Mouse (Mus musculus) liver, postnatal 0 days (tissue): ENCODE data around the gene Hk3. TPM values are rescaled to one million over a fixed set of nuclear protein-coding genes. Genes with fewer than 3 reads are reported as not detected.

Experiments
- ATAC-seq: fragments of 200-750 bp; cut with Nextera tagmentation; 2 replicates; pipeline ENCODE4 v1.8.0; 2017; ENCODE audit warnings: mild to moderate bottlenecking, moderate library complexity
- DNase-seq: peaks from one replicate; pipeline ENCODE4 v3.0.0-alpha.2; 2016
- H3K27ac ChIP-seq: fragments of 300-500 bp; sonication (generic); 2 replicates; pipeline ENCODE4 v1.5.1; 2014; ENCODE audit warnings: antibody characterized with exemption, moderate library complexity, mild to moderate bottlenecking, low read depth
- H3K27me3 ChIP-seq: fragments of 300-500 bp; sonication (generic); 2 replicates; pipeline ENCODE4 v1.6.1; 2014; ENCODE audit warnings: low read length, control low read depth, mixed read lengths; ENCODE audit not compliant: insufficient read depth
- H3K36me3 ChIP-seq: fragments of 300-500 bp; sonication (generic); replicated peaks from 2 replicates; pipeline ENCODE4 v1.6.1; 2014; ENCODE audit warnings: mild to moderate bottlenecking, control low read depth, low read length, moderate library complexity, mixed read lengths; ENCODE audit not compliant: insufficient read depth
- H3K4me1 ChIP-seq: fragments of 300-500 bp; sonication (generic); 2 replicates; pipeline ENCODE4 v1.6.1; 2014; ENCODE audit warnings: antibody characterized with exemption, mild to moderate bottlenecking, control low read depth; ENCODE audit not compliant: insufficient read depth
- H3K4me2 ChIP-seq: fragments of 300-500 bp; sonication (generic); 2 replicates; pipeline ENCODE4 v1.6.1; 2014; ENCODE audit warnings: low read depth, mild to moderate bottlenecking, low read length, moderate library complexity, mixed read lengths
- H3K4me3 ChIP-seq: fragments of 300-500 bp; sonication (generic); 2 replicates; pipeline ENCODE4 v1.5.1; 2014; ENCODE audit warnings: low read depth, low read length
- H3K9ac ChIP-seq: fragments of 300-500 bp; sonication (generic); replicated peaks from 2 replicates; pipeline ENCODE4 v1.6.1; 2014; ENCODE audit warnings: mild to moderate bottlenecking, moderate library complexity
- H3K9me3 ChIP-seq: fragments of 300-500 bp; sonication (generic); 2 replicates; pipeline ENCODE4 v1.6.1; 2016; ENCODE audit warnings: mild to moderate bottlenecking, control low read depth, low read length, mixed read lengths
- CTCF ChIP-seq: sonication (generic); IDR thresholded peaks from 2 replicates; pipeline ENCODE4 v1.5.1; 2016; ENCODE audit warnings: antibody characterized with exemption, low read depth
- EP300 ChIP-seq: IDR thresholded peaks from 2 replicates; pipeline ENCODE4 v1.6.1; 2016; ENCODE audit warnings: antibody characterized with exemption, low read depth, mild to moderate bottlenecking
- WGBS: fragments of 180-500 bp; shearing (Covaris S2); extraction: QIAGEN DNeasy Blood & Tissue Kit; methylation state at CpG from one replicate; pipeline ENCODE4 v1.1.7; 2014; ENCODE audit not compliant: insufficient replicate concordance; 5-methylcytosine and 5-hydroxymethylcytosine counted together
- polyA plus RNA-seq: library from polyadenylated mRNA; unstranded; fragments of >200 nt; fragmentation: Nextera tagmentation; extraction: Ambion mirVana; gene quantifications from 2 replicates; pipeline ENCODE4 v1.2.1, GENCODE M21; 2015

The Hk3 gene
- polyA plus RNA-seq, 1 experiment from 2014 or later, result 6.5 TPM

- Histone ChIP-seq H3K4me1 (peaks cover 11% of the 10 kb centered on the region), H3K9me3 (no peaks in the 10 kb centered on the region), H3K9ac (no peak overlapping the region), H3K4me2 (peak overlapping the region; percentile 57; the same call in 1 of the 2 replicates), H3K27ac (peak overlapping the region; percentile 51; the same call in 1 of the 2 replicates), H3K27me3 (no peaks in the 10 kb centered on the region), H3K4me3 (no peak overlapping the region), H3K36me3 (no peaks in the 10 kb centered on the region)
- WGBS, result 75% methylated on average over 8 of the region's 8 CpGs
- no peak for DNase-seq
- no peak for ATAC-seq
- TF ChIP-seq EP300, result no peak
- no peak for TF ChIP-seq CTCF
Measured at GRCm38 (mm10) chr13:55017898-55018599, 3.1 kb downstream of the Hk3 start.

DNA sequence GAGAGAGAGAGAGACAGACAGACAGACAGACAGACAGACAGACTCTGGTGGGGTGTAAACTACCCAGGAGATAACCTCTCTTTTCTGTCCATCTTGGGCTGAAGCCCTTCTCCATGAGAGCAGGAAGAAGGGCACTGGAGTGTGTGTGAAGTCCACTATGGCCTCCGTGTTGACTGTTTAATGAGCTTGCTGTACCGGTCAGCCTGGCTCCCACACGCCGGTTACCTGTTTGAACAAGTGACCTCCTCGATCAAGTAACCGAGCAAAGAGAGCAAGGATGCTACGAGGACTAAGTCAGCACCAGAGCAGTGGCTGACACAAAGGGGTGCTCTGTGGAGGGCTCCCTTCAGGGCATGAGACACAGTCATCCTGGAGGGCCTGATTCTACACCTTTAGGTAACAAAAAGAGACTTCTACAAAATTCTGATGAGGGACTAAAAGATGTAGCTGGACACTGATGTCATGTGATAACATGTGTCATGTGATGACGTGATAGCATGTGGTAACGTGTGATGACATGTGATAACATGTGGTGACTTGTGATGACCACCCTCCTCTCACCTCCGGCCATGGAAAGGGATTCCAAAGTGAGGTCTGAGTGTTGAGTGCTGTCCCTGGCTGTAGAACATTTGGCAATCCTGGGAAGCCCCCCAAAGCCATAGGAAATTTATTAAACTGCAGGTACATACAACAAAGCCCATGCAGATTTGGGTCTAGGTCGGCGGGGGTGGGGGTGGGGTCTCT lies 3.9 kb downstream of the Hk3 start:
- WGBS, result 72% methylated on average over 12 of the region's 12 CpGs
- no peaks in the 10 kb centered on the region for H3K36me3 ChIP-seq
- no peak overlapping the region for H3K9ac ChIP-seq
- no peak overlapping the region for H3K4me3 ChIP-seq
- DNase-seq (no peak), ATAC-seq (no peak)
- H3K4me1 ChIP-seq, result peaks cover 4% of the 10 kb centered on the region; the same call in 1 of the 2 replicates
- no peak overlapping the region for H3K27ac ChIP-seq
- H3K4me2 ChIP-seq, result no peak overlapping the region
- H3K9me3 ChIP-seq, result no peaks in the 10 kb centered on the region
- TF ChIP-seq EP300 (no peak), CTCF (no peak)
- no peaks in the 10 kb centered on the region for H3K27me3 ChIP-seq

- no peaks in the 10 kb centered on the region for H3K9me3 ChIP-seq
- DNase-seq, result no peak
- TF ChIP-seq EP300 (no peak), CTCF (no peak)
Measured at GRCm38 (mm10) chr13:55014451-55014850, 6.7 kb downstream of the Hk3 start.

GRCm38 (mm10) chr13:55013702-55014344 lies 7.4 kb downstream of the Hk3 start:
- WGBS, result 38% methylated on average over 9 of the region's 9 CpGs
- H3K27ac ChIP-seq, result no peak overlapping the region
- ATAC-seq (no peak), DNase-seq (no peak)
- H3K9ac ChIP-seq, result no peak overlapping the region
- TF ChIP-seq EP300 (no peak), CTCF (peak; percentile 34)
- no peaks in the 10 kb centered on the region for H3K9me3 ChIP-seq
- no peak overlapping the region for H3K4me3 ChIP-seq
- H3K27me3 ChIP-seq, result no peaks in the 10 kb centered on the region
- no peaks in the 10 kb centered on the region for H3K4me1 ChIP-seq
- H3K4me2 ChIP-seq, result no peak overlapping the region
- no peaks in the 10 kb centered on the region for H3K36me3 ChIP-seq

More at GRCm38 (mm10) chr13:55014451-55014850, 6.7 kb downstream of the Hk3 start:
- no peak for ATAC-seq
- WGBS, result 70% methylated on average over 9 of the region's 9 CpGs
- no peak overlapping the region for H3K27ac ChIP-seq
- H3K9ac ChIP-seq, result no peak overlapping the region
- no peaks in the 10 kb centered on the region for H3K36me3 ChIP-seq
- no peaks in the 10 kb centered on the region for H3K27me3 ChIP-seq
- H3K4me2 ChIP-seq, result no peak overlapping the region
- no peak overlapping the region for H3K4me3 ChIP-seq
- H3K4me1 ChIP-seq, result no peaks in the 10 kb centered on the region

DNA sequence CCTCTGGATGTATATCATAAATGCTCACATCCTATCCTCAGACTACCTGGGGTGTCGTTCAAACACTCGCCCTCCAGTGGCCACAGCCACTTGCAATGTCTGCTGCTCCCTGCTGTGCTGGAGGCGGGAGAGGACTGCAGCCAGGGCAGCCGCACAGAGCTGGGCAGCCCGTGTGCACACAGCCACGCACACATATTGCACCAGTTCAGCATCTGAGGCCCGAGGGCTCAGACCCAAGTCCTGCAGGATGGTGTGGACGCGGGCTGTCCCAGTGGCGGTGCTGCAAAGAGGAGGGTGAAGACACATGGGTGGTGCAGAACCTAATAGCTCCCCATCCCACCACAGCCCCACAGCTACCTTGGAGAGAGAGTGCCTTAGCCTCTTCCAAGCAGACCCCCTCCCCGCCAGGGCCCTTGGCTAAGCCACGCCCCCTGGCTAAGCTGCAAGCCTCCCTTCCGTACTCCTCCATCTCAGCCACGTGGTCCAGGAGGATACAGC lies 9.2 kb downstream of the Hk3 start:
- ATAC-seq (no peak), DNase-seq (no peak)
- 25% methylated on average over 14 of the region's 14 CpGs for WGBS
- Histone ChIP-seq H3K27me3 (no peaks in the 10 kb centered on the region), H3K27ac (no peak overlapping the region), H3K4me3 (no peak overlapping the region), H3K9ac (no peak overlapping the region), H3K4me1 (no peaks in the 10 kb centered on the region), H3K36me3 (no peaks in the 10 kb centered on the region), H3K9me3 (no peaks in the 10 kb centered on the region), H3K4me2 (no peak overlapping the region)
- TF ChIP-seq CTCF (peak; percentile 30), EP300 (no peak)

GRCm38 (mm10) chr13:55011103-55011502 lies 10.1 kb downstream of the Hk3 start:
- no peak overlapping the region for H3K4me3 ChIP-seq
- no peaks in the 10 kb centered on the region for H3K27me3 ChIP-seq
- 87% methylated on average over 15 of the region's 15 CpGs for WGBS
- no peak overlapping the region for H3K9ac ChIP-seq
- H3K36me3 ChIP-seq, result no peaks in the 10 kb centered on the region
- no peaks in the 10 kb centered on the region for H3K9me3 ChIP-seq
- ATAC-seq (no peak), DNase-seq (no peak)
- TF ChIP-seq CTCF, result no peak
- no peak for TF ChIP-seq EP300
- no peaks in the 10 kb centered on the region for H3K4me1 ChIP-seq
- H3K4me2 ChIP-seq, result no peak overlapping the region
- no peak overlapping the region for H3K27ac ChIP-seq
